Mouse (Mus musculus): Measurements from ENCODE around the gene Zfp652. TPM values are rescaled to one million over a fixed set of nuclear protein-coding genes. Genes with fewer than 3 reads are reported as not detected.

Gene Zfp652
- polyA plus RNA-seq, 1 experiment from 2014 or later, result 13.7 TPM

- no peak overlapping the region for H3K9ac ChIP-seq (ENCODE audit: low read depth, low read length)
- DNase-seq (ENCODE audit: low spot score) (peak; percentile 55), ATAC-seq (ENCODE audit: low FRiP score) (no peak)
- peak overlapping the region; percentile 15 for H3K4me3 ChIP-seq (ENCODE audit: low read depth, low read length)
- WGBS, result 7% methylated on average over 10 of the region's 10 CpGs
- H3K36me3 ChIP-seq (ENCODE audit: control insufficient read depth, insufficient read depth, low read length), result no peaks in the 10 kb centered on the region
- H3K9me3 ChIP-seq (ENCODE audit: control insufficient read depth, low read length), result no peaks in the 10 kb centered on the region
- H3K4me2 ChIP-seq (replicated peaks; ENCODE audit: low read depth, low read length), result peak overlapping the region; percentile 8; the same call in 1 of the 2 replicates
- peaks cover 83% of the 10 kb centered on the region for H3K27me3 ChIP-seq (ENCODE audit: control insufficient read depth, insufficient read depth, low read length)
- H3K27ac ChIP-seq (ENCODE audit: low read depth, low read length), result no peak overlapping the region
- H3K4me1 ChIP-seq (replicated peaks; ENCODE audit: control insufficient read depth, insufficient read depth, low read length), result peaks cover 6% of the 10 kb centered on the region; the same call in 1 of the 2 replicates
Observed at GRCm38 (mm10) chr11:95831276-95831619, 118.8 kb downstream of the Zfp652 start.

DNA sequence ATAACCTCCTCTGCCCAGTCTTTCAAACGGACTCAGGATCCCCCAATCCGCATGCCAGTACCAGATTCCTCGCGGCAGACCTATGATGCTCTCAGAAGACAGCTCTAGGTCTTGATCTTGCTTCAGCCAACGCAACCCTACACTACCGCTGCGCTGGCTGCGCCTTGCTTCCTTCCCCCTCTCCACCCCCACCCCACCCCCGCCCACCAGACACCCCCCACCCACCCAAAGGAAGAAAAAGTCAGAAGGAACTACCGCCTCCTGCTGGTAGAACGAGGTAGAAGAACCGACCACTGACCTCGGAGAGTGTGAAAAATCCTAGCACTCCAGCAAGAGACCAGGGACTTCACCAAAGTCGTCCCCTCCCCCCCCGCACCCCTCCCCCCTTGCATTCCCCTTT lies 119.2 kb downstream of the Zfp652 start:
- ATAC-seq (ENCODE audit: low FRiP score) (no peak), DNase-seq (ENCODE audit: low spot score) (peak; percentile 56)
- 4% methylated on average over 12 of the region's 15 CpGs for WGBS
- peaks cover 81% of the 10 kb centered on the region for H3K27me3 ChIP-seq (ENCODE audit: control insufficient read depth, insufficient read depth, low read length)
- no peaks in the 10 kb centered on the region for H3K9me3 ChIP-seq (ENCODE audit: control insufficient read depth, low read length)
- no peak overlapping the region for H3K27ac ChIP-seq (ENCODE audit: low read depth, low read length)
- no peak overlapping the region for H3K4me3 ChIP-seq (ENCODE audit: low read depth, low read length)
- no peaks in the 10 kb centered on the region for H3K36me3 ChIP-seq (ENCODE audit: control insufficient read depth, insufficient read depth, low read length)
- H3K4me1 ChIP-seq (replicated peaks; ENCODE audit: control insufficient read depth, insufficient read depth, low read length), result peaks cover 6% of the 10 kb centered on the region; the same call in 1 of the 2 replicates
- no peak overlapping the region for H3K9ac ChIP-seq (ENCODE audit: low read depth, low read length)
- H3K4me2 ChIP-seq (replicated peaks; ENCODE audit: low read depth, low read length), result no peak overlapping the region

GRCm38 (mm10) chr11:95832129-95833005 lies 119.9 kb downstream of the Zfp652 start:
- H3K4me1 ChIP-seq (replicated peaks; ENCODE audit: control insufficient read depth, insufficient read depth, low read length), result peaks cover 6% of the 10 kb centered on the region; the same call in 1 of the 2 replicates
- WGBS, result 36% methylated on average over 18 of the region's 18 CpGs

GRCm38 (mm10) chr11:95833006-95833570 lies 120.6 kb downstream of the Zfp652 start:
- no peak for ATAC-seq (ENCODE audit: low FRiP score)
- 19% methylated on average over 8 of the region's 8 CpGs for WGBS
- Histone ChIP-seq H3K9me3 (ENCODE audit: control insufficient read depth, low read length) (no peaks in the 10 kb centered on the region), H3K9ac (ENCODE audit: low read depth, low read length) (no peak overlapping the region), H3K27ac (ENCODE audit: low read depth, low read length) (no peak overlapping the region), H3K27me3 (ENCODE audit: control insufficient read depth, insufficient read depth, low read length) (peaks cover 77% of the 10 kb centered on the region), H3K36me3 (ENCODE audit: control insufficient read depth, insufficient read depth, low read length) (no peaks in the 10 kb centered on the region), H3K4me2 (replicated peaks; ENCODE audit: low read depth, low read length) (no peak overlapping the region), H3K4me3 (ENCODE audit: low read depth, low read length) (no peak overlapping the region), H3K4me1 (replicated peaks; ENCODE audit: control insufficient read depth, insufficient read depth, low read length) (peaks cover 6% of the 10 kb centered on the region; the same call in 1 of the 2 replicates)
- peak; percentile 32 for DNase-seq (ENCODE audit: low spot score)

More at GRCm38 (mm10) chr11:95832129-95833005, 119.9 kb downstream of the Zfp652 start:
- no peak overlapping the region for H3K9ac ChIP-seq (ENCODE audit: low read depth, low read length)
- H3K4me3 ChIP-seq (ENCODE audit: low read depth, low read length), result no peak overlapping the region
- H3K9me3 ChIP-seq (ENCODE audit: control insufficient read depth, low read length), result no peaks in the 10 kb centered on the region
- no peaks in the 10 kb centered on the region for H3K36me3 ChIP-seq (ENCODE audit: control insufficient read depth, insufficient read depth, low read length)
- H3K4me2 ChIP-seq (replicated peaks; ENCODE audit: low read depth, low read length), result no peak overlapping the region
- H3K27me3 ChIP-seq (ENCODE audit: control insufficient read depth, insufficient read depth, low read length), result peaks cover 80% of the 10 kb centered on the region
- ATAC-seq (ENCODE audit: low FRiP score), result no peak
- DNase-seq (ENCODE audit: low spot score), result peak; percentile 39
- no peak overlapping the region for H3K27ac ChIP-seq (ENCODE audit: low read depth, low read length)

DNA sequence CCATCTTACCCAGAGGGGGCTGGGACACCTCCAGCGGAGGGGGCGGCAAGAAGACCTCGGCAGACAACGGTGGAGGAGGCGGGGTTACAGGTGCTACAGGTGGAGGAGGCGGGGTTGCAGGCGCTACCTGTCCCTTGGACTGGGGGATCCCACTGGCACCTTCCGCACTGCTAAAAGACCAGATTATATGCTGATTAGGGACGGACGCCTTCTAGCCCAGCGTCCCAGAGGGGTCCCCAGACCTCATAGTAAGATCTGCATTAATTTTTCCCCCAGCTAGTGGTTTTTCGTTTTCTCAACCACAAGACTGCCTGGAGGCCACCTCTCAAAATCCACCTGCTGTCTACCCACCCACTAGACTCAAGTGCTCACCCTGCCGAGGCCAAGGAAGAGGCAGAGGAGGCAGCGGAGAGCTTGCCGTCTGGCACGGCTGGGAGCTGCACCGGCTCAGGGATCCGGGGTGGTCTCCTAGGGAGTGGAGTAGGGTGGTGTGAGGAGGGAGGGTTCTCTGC lies 121.2 kb downstream of the Zfp652 start:
- Histone ChIP-seq H3K36me3 (ENCODE audit: control insufficient read depth, insufficient read depth, low read length) (no peaks in the 10 kb centered on the region), H3K27me3 (ENCODE audit: control insufficient read depth, insufficient read depth, low read length) (peaks cover 71% of the 10 kb centered on the region), H3K9me3 (ENCODE audit: control insufficient read depth, low read length) (no peaks in the 10 kb centered on the region), H3K9ac (ENCODE audit: low read depth, low read length) (no peak overlapping the region), H3K4me1 (replicated peaks; ENCODE audit: control insufficient read depth, insufficient read depth, low read length) (peaks cover 6% of the 10 kb centered on the region; the same call in 1 of the 2 replicates), H3K4me2 (replicated peaks; ENCODE audit: low read depth, low read length) (0 out of 2 replicates have a peak overlapping the region, but pooled peaks have one; percentile 11), H3K27ac (ENCODE audit: low read depth, low read length) (no peak overlapping the region), H3K4me3 (ENCODE audit: low read depth, low read length) (no peak overlapping the region)
- DNase-seq (ENCODE audit: low spot score) (no peak), ATAC-seq (ENCODE audit: low FRiP score) (no peak)
- 7% methylated on average over 18 of the region's 18 CpGs for WGBS

DNA sequence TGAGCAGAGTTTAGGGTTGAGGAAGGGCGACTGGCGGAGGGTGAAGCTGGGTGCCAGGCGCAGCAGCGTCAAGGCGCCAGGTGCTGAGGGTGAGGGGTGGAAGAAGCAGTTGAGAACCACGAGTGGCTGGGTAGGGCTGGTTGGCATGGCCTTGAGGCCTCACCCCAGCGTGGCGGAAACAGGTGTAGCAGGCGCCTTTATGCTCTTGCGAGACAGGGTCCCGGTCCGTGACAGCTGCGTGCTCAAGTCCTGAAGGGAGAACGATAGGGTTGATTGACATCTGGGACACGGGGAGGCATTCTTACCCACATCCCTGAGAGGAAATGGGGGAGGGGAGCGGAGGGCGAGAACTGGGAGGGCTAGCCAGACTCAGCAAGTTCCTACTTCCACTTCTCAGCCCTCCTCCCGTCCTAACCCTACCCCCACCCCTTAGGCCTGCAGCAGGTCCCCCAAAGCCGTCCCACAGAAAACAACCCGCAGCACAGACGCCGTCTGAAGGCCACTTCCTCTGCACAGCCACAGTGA lies 121.7 kb downstream of the Zfp652 start:
- Histone ChIP-seq H3K9me3 (ENCODE audit: control insufficient read depth, low read length) (no peaks in the 10 kb centered on the region), H3K9ac (ENCODE audit: low read depth, low read length) (0 out of 2 replicates have a peak overlapping the region, but pooled peaks have one; percentile 15), H3K27ac (ENCODE audit: low read depth, low read length) (no peak overlapping the region), H3K4me2 (replicated peaks; ENCODE audit: low read depth, low read length) (0 out of 2 replicates have a peak overlapping the region, but pooled peaks have one; percentile 11), H3K27me3 (ENCODE audit: control insufficient read depth, insufficient read depth, low read length) (peaks cover 66% of the 10 kb centered on the region), H3K4me3 (ENCODE audit: low read depth, low read length) (no peak overlapping the region), H3K4me1 (replicated peaks; ENCODE audit: control insufficient read depth, insufficient read depth, low read length) (peaks cover 6% of the 10 kb centered on the region; the same call in 1 of the 2 replicates), H3K36me3 (ENCODE audit: control insufficient read depth, insufficient read depth, low read length) (no peaks in the 10 kb centered on the region)
- 2% methylated on average over 22 of the region's 22 CpGs for WGBS
- DNase-seq (ENCODE audit: low spot score) (peak; percentile 37), ATAC-seq (ENCODE audit: low FRiP score) (no peak)

- Histone ChIP-seq H3K9ac (ENCODE audit: low read depth, low read length) (0 out of 2 replicates have a peak overlapping the region, but pooled peaks have one; percentile 15), H3K27me3 (ENCODE audit: control insufficient read depth, insufficient read depth, low read length) (peaks cover 58% of the 10 kb centered on the region), H3K4me1 (replicated peaks; ENCODE audit: control insufficient read depth, insufficient read depth, low read length) (peaks cover 6% of the 10 kb centered on the region; the same call in 1 of the 2 replicates), H3K36me3 (ENCODE audit: control insufficient read depth, insufficient read depth, low read length) (no peaks in the 10 kb centered on the region), H3K9me3 (ENCODE audit: control insufficient read depth, low read length) (no peaks in the 10 kb centered on the region), H3K27ac (ENCODE audit: low read depth, low read length) (no peak overlapping the region), H3K4me2 (replicated peaks; ENCODE audit: low read depth, low read length) (no peak overlapping the region), H3K4me3 (ENCODE audit: low read depth, low read length) (no peak overlapping the region)
- WGBS, result 24% methylated on average over 15 of the region's 15 CpGs
- ATAC-seq (ENCODE audit: low FRiP score), result no peak
- DNase-seq (ENCODE audit: low spot score), result no peak
Observed at GRCm38 (mm10) chr11:95834742-95835710, 122.6 kb downstream of the Zfp652 start.

DNA sequence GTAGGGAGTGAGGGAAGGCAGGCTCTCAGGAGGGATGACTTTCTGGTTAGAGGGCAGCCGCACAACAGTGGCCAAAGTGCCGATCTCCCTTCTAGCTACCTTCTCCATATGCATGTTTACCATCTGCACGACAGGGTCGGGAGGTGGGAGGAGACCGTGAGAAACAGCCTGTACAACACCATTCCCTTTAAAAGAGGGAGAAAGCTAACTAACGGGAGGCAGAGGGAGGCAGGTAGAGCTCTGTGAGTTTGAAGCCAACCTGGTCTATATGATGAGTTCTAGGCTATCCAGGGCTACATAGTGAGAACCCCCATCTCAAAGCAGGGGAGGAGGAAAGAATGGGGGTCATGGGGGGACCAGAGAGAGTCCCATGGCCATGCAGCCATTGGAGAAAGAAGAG lies 123.4 kb downstream of the Zfp652 start:
- DNase-seq (ENCODE audit: low spot score) (no peak), ATAC-seq (ENCODE audit: low FRiP score) (no peak)
- no peaks in the 10 kb centered on the region for H3K36me3 ChIP-seq (ENCODE audit: control insufficient read depth, insufficient read depth, low read length)
- WGBS, result 46% methylated on average over 6 of the region's 6 CpGs
- no peak overlapping the region for H3K9ac ChIP-seq (ENCODE audit: low read depth, low read length)
- H3K4me3 ChIP-seq (ENCODE audit: low read depth, low read length), result no peak overlapping the region
- H3K27ac ChIP-seq (ENCODE audit: low read depth, low read length), result no peak overlapping the region
- peaks cover 6% of the 10 kb centered on the region; the same call in 1 of the 2 replicates for H3K4me1 ChIP-seq (replicated peaks; ENCODE audit: control insufficient read depth, insufficient read depth, low read length)
- no peaks in the 10 kb centered on the region for H3K9me3 ChIP-seq (ENCODE audit: control insufficient read depth, low read length)
- no peak overlapping the region for H3K4me2 ChIP-seq (replicated peaks; ENCODE audit: low read depth, low read length)
- H3K27me3 ChIP-seq (ENCODE audit: control insufficient read depth, insufficient read depth, low read length), result peaks cover 49% of the 10 kb centered on the region

Measured in hindbrain, embryonic 11.5 days (tissue).